Mouse (Mus musculus): ENCODE measurements around the gene Entpd4b. TPM values are rescaled to one million over a fixed set of nuclear protein-coding genes. Genes with fewer than 3 reads are reported as not detected.
"Not testable (repeated sequence)": the region's sequence is repeated elsewhere in the genome, so short reads cannot be mapped to it uniquely, and the experiment has no call there.

The Entpd4b gene
- polyA plus RNA-seq, 1 experiment: 6.7 TPM

DNA sequence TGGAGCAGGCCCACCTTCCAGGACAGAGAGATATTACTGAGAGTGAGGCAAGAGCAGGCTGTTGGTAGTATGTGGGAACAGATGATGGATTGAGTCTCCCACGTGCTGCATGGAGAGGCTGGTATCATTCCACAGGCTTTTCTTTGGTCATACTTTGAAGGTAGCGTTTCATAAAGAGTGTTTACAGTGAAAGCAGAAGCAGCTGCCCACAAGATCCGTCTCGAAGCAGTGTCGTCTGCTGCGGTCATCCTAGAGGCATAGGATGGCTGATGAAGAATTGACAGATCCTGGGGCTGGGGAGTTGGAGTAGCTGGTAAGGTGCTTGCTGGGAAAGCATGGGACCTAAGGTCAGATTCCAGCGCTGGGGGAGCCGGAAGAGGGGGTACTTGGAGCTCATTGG, 1.6 kb downstream of the Entpd4b start:
- H3K27me3 ChIP-seq (ENCODE audit: control insufficient read depth, insufficient read depth, insufficient read length); H3K79me3 ChIP-seq (ENCODE audit: low read depth); H3K36me3 ChIP-seq (ENCODE audit: control insufficient read depth, insufficient read depth); H3K79me2 ChIP-seq (ENCODE audit: control insufficient read depth, insufficient read depth); H3K4me3 ChIP-seq (ENCODE audit: insufficient read depth, poor library complexity, severe bottlenecking); H3ac ChIP-seq (ENCODE audit: control insufficient read depth, insufficient read length, low read depth): not testable (repeated sequence)

DNA sequence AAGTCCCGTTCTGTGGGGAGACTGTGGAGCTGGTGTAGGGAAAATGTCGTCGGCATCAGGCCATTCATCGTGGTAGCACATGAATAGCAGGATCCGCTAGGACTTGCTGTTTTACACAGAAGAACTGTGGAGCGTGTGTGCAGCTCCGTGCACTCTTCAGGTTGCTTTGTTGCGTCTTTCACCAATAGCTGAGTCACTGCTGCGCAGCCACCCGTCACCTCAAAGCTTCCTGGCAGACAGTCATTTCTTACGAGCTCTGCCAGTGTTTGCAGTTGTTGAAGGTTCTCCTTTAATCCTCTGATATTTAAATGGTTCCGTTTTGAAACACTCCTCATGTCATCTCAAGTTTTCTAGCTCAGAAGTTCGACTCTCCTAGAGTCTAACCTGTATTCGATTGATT, 2.3 kb downstream of the Entpd4b start:
- H3K79me2 ChIP-seq (ENCODE audit: control insufficient read depth, insufficient read depth); H3K4me3 ChIP-seq (ENCODE audit: insufficient read depth, poor library complexity, severe bottlenecking); H3ac ChIP-seq (ENCODE audit: control insufficient read depth, insufficient read length, low read depth); H3K36me3 ChIP-seq (ENCODE audit: control insufficient read depth, insufficient read depth); H3K27me3 ChIP-seq (ENCODE audit: control insufficient read depth, insufficient read depth, insufficient read length); H3K79me3 ChIP-seq (ENCODE audit: low read depth): not testable (repeated sequence)

Other genes with a start within 250 kb of the Entpd4b start
- not detected for gene Gm16867, start 52.1 kb upstream of the Entpd4b start, polyA plus RNA-seq (2012; fragmentation: generic; extraction: Trizol)
- not detected for gene Gm27179, start 42.9 kb upstream of the Entpd4b start, polyA plus RNA-seq (2012; fragmentation: generic; extraction: Trizol)